Mouse (Mus musculus): ENCODE measurements at regions not wholly inside any gene's neighbourhood (a gene's known extent, or its start where the extent isn't known, plus 50 kb on each side); places are given as distances from the start of the nearest gene placed in this dataset.

- POLR2A ChIA-PET = interaction anchor here (0.6 to 1.6 kb wide), 4 partner anchors 35 to 699 kb away, joined by 3 to 6 read pairs (median 4); no protein-coding TSS in a partner anchor
These were observed 117.2 kb upstream of the Parp11 start for GRCm38 (mm10) chr6:127329191-127330014.

GRCm38 (mm10) chr6:127330015-127330705 is 116.5 kb upstream of the Parp11 start:
- no peaks in the 10 kb centered on the region for H3K27me3 ChIP-seq
- in situ Hi-C loops (cut with MboI; ENCODE audit: low pct_unique_long_range_greater_than_20kb) = loop anchor here (25.0 kb wide), 4 partner anchors 768 to 1107 kb away; partner anchors contain the start of genes Fkbp4 and Tspan9
- DNase-seq (ENCODE audit: low read depth, low spot score) = peak; percentile 93
- ATAC-seq = peak; percentile 97
- CTCF ChIA-PET = interaction anchor here (0.9 to 8.3 kb wide), 3 partner anchors 8 to 30 kb away, joined by 3 to 101 read pairs (median 3); no protein-coding TSS in a partner anchor
- POLR2A ChIA-PET = interaction anchor here (0.7 to 1.6 kb wide), 2 partner anchors 45 to 699 kb away, joined by 4 to 6 read pairs; no protein-coding TSS in a partner anchor
- no peak for TF ChIP-seq CTCF (IDR thresholded peaks at IDR 0.05)

More at GRCm38 (mm10) chr6:127329191-127330014, 117.2 kb upstream of the Parp11 start:
- CTCF ChIA-PET = interaction anchor here (0.9 to 8.3 kb wide), 6 partner anchors 9 to 187 kb away, joined by 3 to 101 read pairs (median 6); no protein-coding TSS in a partner anchor
- TF ChIP-seq CTCF (IDR thresholded peaks at IDR 0.05) = no peak
- ATAC-seq = peak; percentile 49
- peak; percentile 68 for DNase-seq (ENCODE audit: low read depth, low spot score)
- H3K27me3 ChIP-seq = no peaks in the 10 kb centered on the region
- in situ Hi-C loops (cut with MboI; ENCODE audit: low pct_unique_long_range_greater_than_20kb) = loop anchor here (5.0 to 25.0 kb wide), 7 partner anchors 33 to 1108 kb away; partner anchors contain the start of genes Fkbp4, Parp11 and Tspan9

GRCm38 (mm10) chr6:127331091-127331490 is 115.5 kb upstream of the Parp11 start:
- ChIA-PET CTCF (interaction anchor here (0.9 kb wide), 1 partner anchor 28 kb away, joined by 3 read pairs; no protein-coding TSS in a partner anchor), POLR2A (no interaction called here)
- TF ChIP-seq CTCF (IDR thresholded peaks at IDR 0.05) = no peak
- H3K27me3 ChIP-seq = no peaks in the 10 kb centered on the region
- DNase-seq (ENCODE audit: low read depth, low spot score) (no peak), ATAC-seq (no peak)
- in situ Hi-C loops (cut with MboI; ENCODE audit: low pct_unique_long_range_greater_than_20kb) = loop anchor here (25.0 kb wide), 4 partner anchors 769 to 1106 kb away; partner anchors contain the start of genes Fkbp4 and Tspan9

- ChIA-PET POLR2A (no interaction called here), CTCF (no interaction called here)
- ATAC-seq (no peak), DNase-seq (ENCODE audit: low read depth, low spot score) (no peak)
- no peaks in the 10 kb centered on the region for H3K27me3 ChIP-seq
- TF ChIP-seq CTCF (IDR thresholded peaks at IDR 0.05) = no peak
- in situ Hi-C loops (cut with MboI; ENCODE audit: low pct_unique_long_range_greater_than_20kb) = loop anchor here (25.0 kb wide), 4 partner anchors 772 to 1103 kb away; partner anchors contain the start of genes Fkbp4 and Tspan9
These were observed 112.4 kb upstream of the Parp11 start for GRCm38 (mm10) chr6:127334256-127334655.

GRCm38 (mm10) chr6:127335462-127335886 is 111.2 kb upstream of the Parp11 start:
- ATAC-seq = peak; percentile 73
- POLR2A ChIA-PET = no interaction called here

GRCm38 (mm10) chr6:127335996-127336660 is 110.5 kb upstream of the Parp11 start:
- no peak for TF ChIP-seq CTCF (IDR thresholded peaks at IDR 0.05)
- in situ Hi-C loops (cut with MboI; ENCODE audit: low pct_unique_long_range_greater_than_20kb) = loop anchor here (25.0 kb wide), 4 partner anchors 774 to 1101 kb away; partner anchors contain the start of genes Fkbp4 and Tspan9
- ChIA-PET POLR2A (no interaction called here), CTCF (interaction anchor here (1.1 kb wide), 1 partner anchor 12 kb away, joined by 3 read pairs; no protein-coding TSS in a partner anchor)
- no peaks in the 10 kb centered on the region for H3K27me3 ChIP-seq
- DNase-seq (ENCODE audit: low read depth, low spot score) (no peak), ATAC-seq (no peak)

More at GRCm38 (mm10) chr6:127335462-127335886, 111.2 kb upstream of the Parp11 start:
- in situ Hi-C loops (cut with MboI; ENCODE audit: low pct_unique_long_range_greater_than_20kb) = loop anchor here (25.0 kb wide), 4 partner anchors 773 to 1102 kb away; partner anchors contain the start of genes Fkbp4 and Tspan9
- TF ChIP-seq CTCF (IDR thresholded peaks at IDR 0.05) = no peak
- peak; percentile 85 for DNase-seq (ENCODE audit: low read depth, low spot score)
- CTCF ChIA-PET = interaction anchor here (1.1 kb wide), 1 partner anchor 11 kb away, joined by 3 read pairs; no protein-coding TSS in a partner anchor
- no peaks in the 10 kb centered on the region for H3K27me3 ChIP-seq

GRCm38 (mm10) chr6:127336681-127337397 is 109.8 kb upstream of the Parp11 start:
- in situ Hi-C loops (cut with MboI; ENCODE audit: low pct_unique_long_range_greater_than_20kb) = loop anchor here (25.0 kb wide), 4 partner anchors 775 to 1100 kb away; partner anchors contain the start of genes Fkbp4 and Tspan9
- TF ChIP-seq CTCF (IDR thresholded peaks at IDR 0.05) = no peak
- ChIA-PET POLR2A (interaction anchor here (0.9 kb wide), 1 partner anchor 189 kb away, joined by 3 read pairs; no protein-coding TSS in a partner anchor), CTCF (interaction anchor here (2.1 kb wide), 1 partner anchor 23 kb away, joined by 10 read pairs; no protein-coding TSS in a partner anchor)
- H3K27me3 ChIP-seq = no peaks in the 10 kb centered on the region
- no peak for ATAC-seq
- DNase-seq (ENCODE audit: low read depth, low spot score) = no peak

- TF ChIP-seq CTCF (IDR thresholded peaks at IDR 0.05) = no peak
- DNase-seq (ENCODE audit: low read depth, low spot score) (peak; percentile 75), ATAC-seq (peak; percentile 42)
- H3K27me3 ChIP-seq = no peaks in the 10 kb centered on the region
- POLR2A ChIA-PET = interaction anchor here (0.7 to 0.9 kb wide), 2 partner anchors 189 to 332 kb away, joined by 3 to 4 read pairs; no protein-coding TSS in a partner anchor
- CTCF ChIA-PET = interaction anchor here (0.9 to 2.1 kb wide), 2 partner anchors 22 to 37 kb away, joined by 3 to 10 read pairs; no protein-coding TSS in a partner anchor
- in situ Hi-C loops (cut with MboI; ENCODE audit: low pct_unique_long_range_greater_than_20kb) = loop anchor here (25.0 kb wide), 4 partner anchors 775 to 1100 kb away; partner anchors contain the start of genes Fkbp4 and Tspan9
These were observed 109.2 kb upstream of the Parp11 start for GRCm38 (mm10) chr6:127337398-127337871.
